Mouse (Mus musculus): Measurements from ENCODE around the gene Efcab5.

GRCm38 (mm10) chr11:77200703-77201102, 11.9 kb upstream of the Efcab5 start:
- TF ChIP-seq CTCF (IDR thresholded peaks at IDR 0.05) (no peak), EP300 (IDR thresholded peaks at IDR 0.05; ENCODE audit: insufficient read depth, low read depth, low read length) (no peak)
